9 mouse cellular contexts compared by ENCODE assay signal in genomic region chr11:67081125-67081649, GRCm38 (mm10). TPM values are rescaled to one million over a fixed set of nuclear protein-coding genes. Genes with fewer than 3 reads are reported as not detected.
DNase-seq lines count a peak whose midpoint lies in the region; ATAC-seq and TF ChIP-seq lines count a peak whose summit lies in the region.
"Had no signal": no experiment of that assay in that cellular context is flagged by ENCODE, and none has a peak within 500 bp of the region (broad histone marks: within the 10 kb centered on the region; RNA-seq: fewer than 3 reads in every experiment).

No protein-coding gene starts in this region.

- no peak for TF ChIP-seq EP300 in heart, adult 2 months (IDR thresholded peaks at IDR 0.05; ENCODE audit: insufficient read depth, low read depth, low read length)

- no peak overlapping the region for H3K4me3 ChIP-seq in heart, embryonic 11.5 days (ENCODE audit: low read depth, low read length)
- no peak overlapping the region for H3K4me3 ChIP-seq in heart, adult 2 months
- H3K4me3 ChIP-seq in kidney, adult 2 months (ENCODE audit: insufficient read depth, low read depth, low read length): no peak overlapping the region
- H3K4me3 ChIP-seq in lung, embryonic 15.5 days: no peak overlapping the region
- no peak overlapping the region for H3K4me3 ChIP-seq in layer of hippocampus, adult 2 months

- peaks cover 22% of the 10 kb centered on the region for H3K27me3 ChIP-seq in heart, embryonic 11.5 days (ENCODE audit: control insufficient read depth, insufficient read depth, low read length)
- peaks cover 3% of the 10 kb centered on the region; the same call in 1 of the 2 replicates for H3K27me3 ChIP-seq in heart, adult 2 months (ENCODE audit: control insufficient read depth, insufficient read depth, low read length)
- no peaks in the 10 kb centered on the region for H3K27me3 ChIP-seq in kidney, adult 2 months (replicated peaks; ENCODE audit: control insufficient read depth, insufficient read depth, low read length)
- H3K27me3 ChIP-seq in lung, embryonic 15.5 days: peaks cover 23% of the 10 kb centered on the region

- H3K4me2 ChIP-seq in heart, embryonic 11.5 days: peak overlapping the region; percentile 34; the same call in 1 of the 2 replicates
- H3K4me2 ChIP-seq in lung, embryonic 15.5 days: no peak overlapping the region

- H3K27ac ChIP-seq in heart, embryonic 11.5 days (ENCODE audit: low read depth, low read length): no peak overlapping the region
- H3K27ac ChIP-seq in heart, adult 2 months: no peak overlapping the region
- no peak overlapping the region for H3K27ac ChIP-seq in kidney, adult 2 months (ENCODE audit: insufficient read depth, low read depth, low read length)
- no peak overlapping the region for H3K27ac ChIP-seq in lung, embryonic 15.5 days
- H3K27ac ChIP-seq in layer of hippocampus, adult 2 months: no peak overlapping the region

- no peaks in the 10 kb centered on the region for H3K9me3 ChIP-seq in heart, embryonic 11.5 days (replicated peaks; ENCODE audit: control insufficient read depth, low read length)
- no peaks in the 10 kb centered on the region for H3K9me3 ChIP-seq in lung, embryonic 15.5 days
- H3K9me3 ChIP-seq: G1E had no signal

- TF ChIP-seq POLR2A in heart, adult 2 months (IDR thresholded peaks at IDR 0.05; ENCODE audit: insufficient read depth, low read depth, low read length): no peak
- no peak for TF ChIP-seq POLR2A in kidney, adult 2 months (IDR thresholded peaks at IDR 0.05; ENCODE audit: low read depth, low read length)

- no peaks in the 10 kb centered on the region for H3K79me2 ChIP-seq in heart, adult 2 months (replicated peaks; ENCODE audit: control insufficient read depth, insufficient read depth, low read length)

- 0 out of 2 replicates have a peak, but pooled peaks cover 2% of the 10 kb centered on the region for H3K4me1 ChIP-seq in heart, embryonic 11.5 days (ENCODE audit: control insufficient read depth, insufficient read depth, low read length)
- no peaks in the 10 kb centered on the region; the same call in 1 of the 2 replicates for H3K4me1 ChIP-seq in heart, adult 2 months (ENCODE audit: control insufficient read depth, insufficient read depth, low read length)
- no peaks in the 10 kb centered on the region for H3K4me1 ChIP-seq in kidney, adult 2 months (ENCODE audit: control insufficient read depth, insufficient read depth, low read length)
- no peaks in the 10 kb centered on the region for H3K4me1 ChIP-seq in lung, embryonic 15.5 days

- WGBS in heart, embryonic 11.5 days (ENCODE audit: insufficient replicate concordance): 9% methylated on average over 10 of the region's 11 CpGs
- 4% methylated on average over 11 of the region's 11 CpGs for WGBS in heart, adult 2 months
- WGBS in kidney, adult 2 months: 3% methylated on average over 11 of the region's 11 CpGs
- 3% methylated on average over 11 of the region's 11 CpGs for WGBS in lung, embryonic 15.5 days

- no peak for DNase-seq in heart, adult 2 months
- peak; percentile 39 to 47 for DNase-seq in adrenal gland, postnatal 36 days
- peak; percentile 49 for DNase-seq in kidney, adult 2 months
- peak; percentile 73 for DNase-seq in testis, postnatal 14 days (ENCODE audit: low spot score)
- DNase-seq in layer of hippocampus, adult 2 months (ENCODE audit: low spot score in 2 of 2): no peak

- no peak for TF ChIP-seq CTCF in heart, adult 2 months (IDR thresholded peaks at IDR 0.05)
- no peak for TF ChIP-seq CTCF in kidney, adult 2 months (conservative IDR thresholded peaks at IDR 0.05; ENCODE audit: insufficient read depth, insufficient read length, low read depth, low read length)
- TF ChIP-seq CTCF in layer of hippocampus, adult 2 months (conservative IDR thresholded peaks at IDR 0.05): no peak

- intact Hi-C loops in heart, adult 2 months (cut with DNase I): loop anchor here (2.0 kb wide), 1 partner anchor 178 kb away; no protein-coding TSS in a partner anchor

- H3K9ac ChIP-seq in heart, embryonic 11.5 days (ENCODE audit: low read depth, low read length): no peak overlapping the region
- H3K9ac ChIP-seq in heart, adult 2 months (ENCODE audit: low read depth, low read length): no peak overlapping the region
- no peak overlapping the region for H3K9ac ChIP-seq in lung, embryonic 15.5 days

- ATAC-seq in heart, embryonic 11.5 days (replicated peaks; ENCODE audit: insufficient number of reproducible peaks, low FRiP score, low TSS enrichment): peak; percentile 81
- ATAC-seq in lung, embryonic 15.5 days (ENCODE audit: borderline replicate concordance, extremely low read depth, low FRiP score, low TSS enrichment): peak; percentile 84
- ATAC-seq in inflammation-experienced regulatory T-cells, adult 6 months: no peak

- no peaks in the 10 kb centered on the region for H3K36me3 ChIP-seq in heart, embryonic 11.5 days (ENCODE audit: control insufficient read depth, insufficient read depth, low read length)
- no peaks in the 10 kb centered on the region for H3K36me3 ChIP-seq in heart, adult 2 months (ENCODE audit: control insufficient read depth, insufficient read depth, low read length)
- H3K36me3 ChIP-seq in kidney, adult 2 months (ENCODE audit: control insufficient read depth, insufficient read depth, low read length): no peaks in the 10 kb centered on the region
- H3K36me3 ChIP-seq in lung, embryonic 15.5 days: no peaks in the 10 kb centered on the region
- H3K36me3 ChIP-seq: G1E had no signal

RNA-seq across cellular contexts. Expression of gene Myh3, which starts 3.1 kb away (rescaled TPM):
- polyA plus RNA-seq in heart, embryonic 11.5 days (2014; fragmentation: Nextera tagmentation; extraction: Ambion mirVana): 0.44 and 0.56 TPM in 2 replicates
- not detected for total RNA-seq in heart, adult 2 months (2021)
- not detected in 2 replicates for polyA plus RNA-seq in heart, adult 2 months (2012; rRNA removed)
- total RNA-seq in adrenal gland, postnatal 36 days (2021): under 1 TPM; 0.03 to 0.07 TPM
- polyA plus RNA-seq in kidney, adult 2 months (2012; rRNA removed): 0.01 and 0.02 TPM in 2 replicates
- 0.59 and 1.9 TPM in 2 replicates for polyA plus RNA-seq in lung, embryonic 15.5 days (2015; fragmentation: Nextera tagmentation; extraction: Ambion mirVana)
- total RNA-seq in layer of hippocampus, adult 2 months (2021): under 1 TPM; 0.67 to 0.91 TPM
- under 1 TPM; 0.12 to 0.57 (median 0.44) TPM for polyA plus RNA-seq in inflammation-experienced regulatory T-cells, adult 6 months (2017; shearing (Covaris generic))
- total RNA-seq: G1E had no signal
- polyA plus RNA-seq: G1E had no signal

RNA-seq across cellular contexts. Expression of gene Sco1, which starts 28.7 kb away (rescaled TPM):
- 24.2 and 24.9 TPM in 2 replicates for polyA plus RNA-seq in heart, embryonic 11.5 days (2014; fragmentation: Nextera tagmentation; extraction: Ambion mirVana)
- total RNA-seq in heart, adult 2 months (2021): 10 to 100 TPM; 18.3 to 20.1 TPM
- polyA plus RNA-seq in heart, adult 2 months (2012; rRNA removed): 7.8 and 12.0 TPM in 2 replicates
- total RNA-seq in adrenal gland, postnatal 36 days (2021): 10 to 100 TPM; 21.9 to 22.4 TPM
- polyA plus RNA-seq in kidney, adult 2 months (2012; rRNA removed): 4.5 and 5.8 TPM in 2 replicates
- 17.2 TPM in 2 replicates for polyA plus RNA-seq in lung, embryonic 15.5 days (2015; fragmentation: Nextera tagmentation; extraction: Ambion mirVana)
- 10 to 100 TPM in 1 of 2 experiments, 1 to 10 TPM in 1; 9.4 to 10.6 TPM for total RNA-seq in layer of hippocampus, adult 2 months (2021)
- polyA plus RNA-seq in inflammation-experienced regulatory T-cells, adult 6 months (2017; shearing (Covaris generic)): 1 to 10 TPM; 6.5 to 9.1 (median 8.9) TPM

RNA-seq across cellular contexts. Expression of gene Adprm, which starts 28.8 kb away (rescaled TPM):
- 18.9 and 21.2 TPM in 2 replicates for polyA plus RNA-seq in heart, embryonic 11.5 days (2014; fragmentation: Nextera tagmentation; extraction: Ambion mirVana)
- total RNA-seq in heart, adult 2 months (2021): 10 to 100 TPM; 10.8 to 14.6 TPM
- 9.8 and 20.6 TPM in 2 replicates for polyA plus RNA-seq in heart, adult 2 months (2012; rRNA removed)
- 10 to 100 TPM; 22.3 to 22.4 TPM for total RNA-seq in adrenal gland, postnatal 36 days (2021)
- 15.1 and 19.0 TPM in 2 replicates for polyA plus RNA-seq in kidney, adult 2 months (2012; rRNA removed)
- 25.7 and 28.5 TPM in 2 replicates for polyA plus RNA-seq in lung, embryonic 15.5 days (2015; fragmentation: Nextera tagmentation; extraction: Ambion mirVana)
- total RNA-seq in layer of hippocampus, adult 2 months (2021): 10 to 100 TPM; 27.7 to 29.3 TPM
- 10 to 100 TPM; 68.1 to 92.5 (median 75.7) TPM for polyA plus RNA-seq in inflammation-experienced regulatory T-cells, adult 6 months (2017; shearing (Covaris generic))

RNA-seq across cellular contexts. Expression of gene Tmem220, which starts 56.2 kb away (rescaled TPM):
- 0.87 and 2.1 TPM in 2 replicates for polyA plus RNA-seq in heart, embryonic 11.5 days (2014; fragmentation: Nextera tagmentation; extraction: Ambion mirVana)
- 1 to 10 TPM; 1.9 to 2.0 TPM for total RNA-seq in heart, adult 2 months (2021)
- polyA plus RNA-seq in heart, adult 2 months (2012; rRNA removed): 2.1 and 3.8 TPM in 2 replicates
- 10 to 100 TPM in 1 of 2 experiments, 1 to 10 TPM in 1; 5.8 to 10.2 TPM for total RNA-seq in adrenal gland, postnatal 36 days (2021)
- polyA plus RNA-seq in kidney, adult 2 months (2012; rRNA removed): 6.4 and 7.5 TPM in 2 replicates
- 1.8 and 2.2 TPM in 2 replicates for polyA plus RNA-seq in lung, embryonic 15.5 days (2015; fragmentation: Nextera tagmentation; extraction: Ambion mirVana)
- total RNA-seq in layer of hippocampus, adult 2 months (2021): under 1 TPM; 0.44 to 0.95 TPM
- 1 to 10 TPM; 1.9 to 3.0 (median 2.6) TPM for polyA plus RNA-seq in inflammation-experienced regulatory T-cells, adult 6 months (2017; shearing (Covaris generic))

Comparison
In these comparisons a context has a peak if more than half of its experiments do, and no peak if none do; other contexts are left out.
1. DNase-seq: peak in adrenal gland, postnatal 36 days (2 of 2), kidney, adult 2 months (single experiment) and testis, postnatal 14 days (single experiment); none in heart, adult 2 months (0 of 2) and layer of hippocampus, adult 2 months (0 of 2).